Mouse (Mus musculus): ENCODE measurements around the gene Gas7.

DNA sequence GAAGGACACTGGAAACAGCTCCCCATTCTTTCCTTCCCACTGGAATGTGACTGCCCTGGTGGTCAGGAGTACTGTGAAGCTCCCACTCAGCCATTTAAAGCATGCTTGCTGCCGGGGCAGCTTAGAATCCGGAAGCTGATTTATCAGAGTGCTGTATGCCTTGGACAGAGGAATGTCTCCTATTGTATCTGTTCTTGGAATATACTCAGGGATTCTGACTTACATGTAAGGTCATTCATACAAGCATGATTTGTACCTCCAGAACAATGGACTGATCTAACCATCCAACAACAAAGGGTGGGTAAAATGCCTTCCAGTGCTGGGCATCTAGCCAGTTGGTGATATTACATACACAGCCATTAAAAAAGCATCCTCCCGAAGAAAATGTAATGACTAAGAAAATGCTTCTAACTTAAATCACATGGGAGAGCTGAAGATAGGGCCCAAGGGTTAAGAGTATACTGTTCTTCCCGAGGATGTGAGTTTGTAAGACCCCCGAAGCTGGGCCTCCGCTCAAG is 189.5 kb downstream of the Gas7 start:
- TF ChIP-seq EP300 (IDR thresholded peaks at IDR 0.05; ENCODE audit: low read depth) = no peak
- TF ChIP-seq CTCF (IDR thresholded peaks at IDR 0.05; ENCODE audit: low read depth) = no peak
